Mouse (Mus musculus): ENCODE results near the gene Boll.

- no peak for TF ChIP-seq CTCF (IDR thresholded peaks at IDR 0.05; ENCODE audit: borderline replicate concordance, insufficient read depth, low read depth, low read length)
- TF ChIP-seq POLR2A (IDR thresholded peaks at IDR 0.05; ENCODE audit: borderline replicate concordance, insufficient read depth, low read length): no peak
Measured at GRCm38 (mm10) chr1:55399891-55400290, 36.6 kb upstream of the Boll start.

Measured in cerebellum, adult 2 months (tissue).